Comparison of ENCODE assay signal across 8 mouse cellular contexts in the genomic region with DNA sequence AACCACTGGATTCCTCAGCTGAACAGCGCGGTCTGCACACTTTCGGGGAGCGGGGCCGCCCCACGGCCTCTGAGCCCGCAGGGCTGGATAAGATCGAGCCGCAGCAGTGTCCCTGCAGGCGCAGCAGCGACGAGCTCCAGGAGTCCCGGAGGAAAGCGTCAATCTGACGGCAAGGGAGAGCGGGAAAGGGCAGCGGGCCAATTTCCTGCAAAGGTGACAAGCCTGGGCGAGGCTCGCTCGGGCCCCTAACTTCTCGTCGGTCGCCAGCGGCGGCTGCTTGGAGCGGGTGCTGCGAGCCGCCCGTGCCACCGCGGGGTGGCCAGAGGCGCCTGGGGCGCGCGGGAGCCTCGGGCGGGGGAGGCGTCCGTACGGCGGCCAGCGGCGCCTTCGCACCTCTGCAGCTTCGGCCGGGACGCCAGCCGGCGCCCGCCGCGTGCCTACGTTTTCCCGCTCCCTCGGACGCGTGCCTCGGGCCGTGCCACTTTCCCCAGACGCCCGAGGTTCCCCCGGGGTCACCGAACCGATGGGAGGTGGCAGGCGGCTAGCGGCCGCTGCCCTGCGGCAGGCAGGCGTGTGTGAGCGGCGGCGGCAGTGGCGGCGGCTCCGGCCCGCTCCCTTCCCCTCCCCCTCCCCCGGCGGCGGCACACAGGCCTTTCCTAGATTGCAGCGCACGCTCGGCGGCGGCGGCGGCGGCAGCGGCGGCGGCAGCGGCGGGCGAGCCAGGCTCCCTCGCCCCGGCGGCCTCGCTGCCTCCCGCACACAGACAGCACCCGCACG. TPM values are rescaled to one million over a fixed set of nuclear protein-coding genes. Genes with fewer than 3 reads are reported as not detected.
A peak's percentile ranks its signal among the peaks of the same experiment; 100 is the strongest.
DNase-seq lines count a peak whose midpoint lies in the region; ATAC-seq lines count a peak whose summit lies in the region.

No protein-coding gene starts in this region.

- peak overlapping the region; percentile 53 for H3K4me3 ChIP-seq in embryonic facial prominence, embryonic 15.5 days (replicated peaks)
- peak overlapping the region; percentile 60 for H3K4me3 ChIP-seq in heart, embryonic 15.5 days
- peak overlapping the region; percentile 49 for H3K4me3 ChIP-seq in liver, embryonic 13.5 days (replicated peaks)
- H3K4me3 ChIP-seq in neural tube, embryonic 14.5 days (ENCODE audit: low read depth, low read length), result peak overlapping the region; percentile 56

- H3K36me3 ChIP-seq in embryonic facial prominence, embryonic 15.5 days, result no peaks in the 10 kb centered on the region
- H3K36me3 ChIP-seq in heart, embryonic 15.5 days, result no peaks in the 10 kb centered on the region
- H3K36me3 ChIP-seq in liver, embryonic 13.5 days, result no peaks in the 10 kb centered on the region
- no peaks in the 10 kb centered on the region for H3K36me3 ChIP-seq in neural tube, embryonic 14.5 days (ENCODE audit: control insufficient read depth, insufficient read depth, low read length)

- no peaks in the 10 kb centered on the region for H3K9me3 ChIP-seq in embryonic facial prominence, embryonic 15.5 days (replicated peaks)
- H3K9me3 ChIP-seq in heart, embryonic 15.5 days (replicated peaks), result no peaks in the 10 kb centered on the region
- H3K9me3 ChIP-seq in liver, embryonic 13.5 days (replicated peaks), result no peaks in the 10 kb centered on the region
- H3K9me3 ChIP-seq in neural tube, embryonic 14.5 days (ENCODE audit: control insufficient read depth, low read length), result no peaks in the 10 kb centered on the region

- H3K4me2 ChIP-seq in embryonic facial prominence, embryonic 15.5 days (replicated peaks), result peak overlapping the region; percentile 68
- peak overlapping the region; percentile 86 for H3K4me2 ChIP-seq in heart, embryonic 15.5 days
- peak overlapping the region; percentile 63 for H3K4me2 ChIP-seq in liver, embryonic 13.5 days
- peak overlapping the region; percentile 49 for H3K4me2 ChIP-seq in neural tube, embryonic 14.5 days (ENCODE audit: low read depth, low read length)

- DNase-seq in spleen, adult 18-20 months, result peak; percentile 6 to 11
- DNase-seq in spleen, adult 12 weeks (ENCODE audit: low spot score), result no peak
- peak; percentile 77 for DNase-seq in kidney, postnatal 10 days
- DNase-seq in liver, embryonic 13.5 days, result no peak
- peak; percentile 27 for DNase-seq in thymus, postnatal 14 days

- WGBS in embryonic facial prominence, embryonic 15.5 days, result 14% methylated on average over 49 of the region's 100 CpGs
- WGBS in heart, embryonic 15.5 days, result 18% methylated on average over 61 of the region's 100 CpGs
- 25% methylated on average over 74 of the region's 100 CpGs for WGBS in liver, embryonic 13.5 days (ENCODE audit: insufficient replicate concordance)
- WGBS in neural tube, embryonic 14.5 days, result 40% methylated on average over 22 of the region's 100 CpGs

- H3K27me3 ChIP-seq in embryonic facial prominence, embryonic 15.5 days, result peaks cover 23% of the 10 kb centered on the region
- peaks cover 25% of the 10 kb centered on the region for H3K27me3 ChIP-seq in heart, embryonic 15.5 days
- H3K27me3 ChIP-seq in liver, embryonic 13.5 days, result peaks cover 77% of the 10 kb centered on the region
- peaks cover 3% of the 10 kb centered on the region; the same call in 1 of the 2 replicates for H3K27me3 ChIP-seq in neural tube, embryonic 14.5 days (ENCODE audit: control insufficient read depth, insufficient read depth, low read length)

- H3K9ac ChIP-seq in embryonic facial prominence, embryonic 15.5 days, result peak overlapping the region; percentile 37
- peak overlapping the region; percentile 58 for H3K9ac ChIP-seq in heart, embryonic 15.5 days
- no peak overlapping the region for H3K9ac ChIP-seq in liver, embryonic 13.5 days
- peak overlapping the region; percentile 76 for H3K9ac ChIP-seq in neural tube, embryonic 14.5 days (replicated peaks; ENCODE audit: low read depth, low read length)

- H3K4me1 ChIP-seq in embryonic facial prominence, embryonic 15.5 days, result no peaks in the 10 kb centered on the region
- H3K4me1 ChIP-seq in heart, embryonic 15.5 days (replicated peaks), result 0 out of 2 replicates have a peak, but pooled peaks cover 2% of the 10 kb centered on the region
- H3K4me1 ChIP-seq in liver, embryonic 13.5 days (replicated peaks), result no peaks in the 10 kb centered on the region
- no peaks in the 10 kb centered on the region for H3K4me1 ChIP-seq in neural tube, embryonic 14.5 days (ENCODE audit: control insufficient read depth, insufficient read depth, low read length)

- H3K27ac ChIP-seq in embryonic facial prominence, embryonic 15.5 days (replicated peaks), result no peak overlapping the region
- peak overlapping the region; percentile 53 for H3K27ac ChIP-seq in heart, embryonic 15.5 days
- no peak overlapping the region for H3K27ac ChIP-seq in liver, embryonic 13.5 days
- peak overlapping the region; percentile 92 for H3K27ac ChIP-seq in neural tube, embryonic 14.5 days (ENCODE audit: low read depth, low read length)

- peak; percentile 40; the same call in 1 of the 2 replicates for ATAC-seq in embryonic facial prominence, embryonic 15.5 days (ENCODE audit: insufficient number of reproducible peaks, low FRiP score, low TSS enrichment, low read depth)
- peak; percentile 29; the same call in 1 of the 2 replicates for ATAC-seq in heart, embryonic 15.5 days (replicated peaks; ENCODE audit: insufficient number of reproducible peaks, insufficient read depth, low FRiP score, low read depth)
- ATAC-seq in liver, embryonic 13.5 days (ENCODE audit: low read depth), result no peak
- ATAC-seq in neural tube, embryonic 14.5 days (ENCODE audit: low read depth), result peak; percentile 25

RNA-seq across cellular contexts. Expression of gene Nexmif, which starts 1.2 kb away (rescaled TPM):
- polyA plus RNA-seq in embryonic facial prominence, embryonic 15.5 days (2015; fragmentation: Nextera tagmentation; extraction: Ambion mirVana), result 2.4 and 3.1 TPM in 2 replicates
- 1.5 and 1.6 TPM in 2 replicates for polyA plus RNA-seq in heart, embryonic 15.5 days (2015; fragmentation: Nextera tagmentation; extraction: Ambion mirVana)
- polyA plus RNA-seq in liver, embryonic 13.5 days (2015; fragmentation: Nextera tagmentation; extraction: Ambion mirVana), result 0.02 and 0.03 TPM in 2 replicates
- polyA plus RNA-seq in neural tube, embryonic 14.5 days (2014; fragmentation: Nextera tagmentation; extraction: Ambion mirVana), result 16.3 and 19.4 TPM in 2 replicates

Comparison
In these comparisons a context has a peak if more than half of its experiments do, and no peak if none do; other contexts are left out.
1. DNase-seq: peak in spleen, adult 18-20 months (2 of 2), kidney, postnatal 10 days (single experiment) and thymus, postnatal 14 days (single experiment); none in spleen, adult 12 weeks (single experiment) and liver, embryonic 13.5 days (single experiment).
2. H3K27ac ChIP-seq: peak in heart, embryonic 15.5 days (single experiment) and neural tube, embryonic 14.5 days (single experiment); none in embryonic facial prominence, embryonic 15.5 days (single experiment) and liver, embryonic 13.5 days (single experiment).
3. Peak in every context shown above with its lines, with median percentiles within 50 percentile points of each other: H3K4me2 ChIP-seq and H3K4me3 ChIP-seq.